ENCODE assay signal across 11 mouse cellular contexts in the genomic region with DNA sequence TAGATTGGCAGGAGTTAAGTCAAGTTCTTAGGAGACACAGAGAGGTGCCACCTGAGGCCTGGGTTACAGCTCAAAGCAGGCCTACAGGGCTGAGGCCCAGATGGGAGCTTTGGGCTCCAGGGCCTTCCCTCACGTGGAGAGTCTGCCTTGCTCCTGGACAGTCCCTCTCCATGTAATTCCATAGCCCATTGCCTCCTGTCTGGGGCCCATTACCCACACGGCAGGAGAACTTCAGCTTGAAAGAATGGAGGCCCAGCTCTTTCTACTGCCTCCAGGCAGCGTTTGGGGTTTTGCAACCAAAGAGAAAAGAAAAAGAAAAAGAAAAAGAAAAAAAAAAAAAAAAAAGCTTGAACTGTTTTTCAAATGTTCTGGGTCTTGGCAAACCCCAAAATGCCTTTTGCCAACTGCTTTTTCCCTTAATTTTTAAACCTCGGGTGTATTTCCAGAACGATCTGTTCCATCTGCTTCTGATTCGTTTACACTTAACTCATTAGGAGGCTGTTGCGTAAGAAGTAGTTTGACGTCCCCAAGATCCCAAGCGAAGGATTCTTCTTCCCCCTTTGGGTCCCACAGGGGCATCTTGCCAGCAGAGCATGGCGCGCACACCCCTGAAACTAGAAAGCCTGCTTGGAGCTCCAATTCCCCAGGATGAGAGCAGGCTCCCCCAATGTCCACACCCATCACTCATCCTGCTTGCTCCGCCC.
DNase-seq lines count a peak whose midpoint lies in the region; ATAC-seq lines count a peak whose summit lies in the region.
"Had no signal": no experiment of that assay in that cellular context is flagged by ENCODE, and none has a peak within 500 bp of the region (broad histone marks: within the 10 kb centered on the region; RNA-seq: fewer than 3 reads in every experiment).

No protein-coding gene starts in this region.

- no peaks in the 10 kb centered on the region for H3K9me3 ChIP-seq in heart, embryonic 12.5 days (replicated peaks)
- H3K9me3 ChIP-seq in embryonic facial prominence, embryonic 14.5 days (ENCODE audit: control insufficient read depth, low read length) = no peaks in the 10 kb centered on the region

- ATAC-seq in heart, embryonic 12.5 days (ENCODE audit: insufficient number of reproducible peaks, low FRiP score) = no peak
- ATAC-seq in embryonic facial prominence, embryonic 14.5 days (ENCODE audit: low read depth) = 0 out of 2 replicates have a peak, but pooled peaks have one; percentile 23

- no peak overlapping the region for H3K4me2 ChIP-seq in heart, embryonic 12.5 days
- H3K4me2 ChIP-seq in embryonic facial prominence, embryonic 14.5 days (ENCODE audit: low read depth, low read length) = no peak overlapping the region; the same call in 1 of the 2 replicates

- H3K4me1 ChIP-seq in heart, embryonic 12.5 days (replicated peaks) = peaks cover 49% of the 10 kb centered on the region
- H3K4me1 ChIP-seq in embryonic facial prominence, embryonic 14.5 days (ENCODE audit: control insufficient read depth, insufficient read depth, low read length) = peaks cover 56% of the 10 kb centered on the region

- intact Hi-C loops in gastrocnemius, postnatal 36 days (cut with DNase I) = no loop called here

- DNase-seq in heart, adult 8-10 months (ENCODE audit: low spot score) = peak; percentile 72
- DNase-seq in embryonic facial prominence, embryonic 14.5 days (ENCODE audit: low spot score) = peak; percentile 87
- peak; percentile 60 to 67 for DNase-seq in gastrocnemius, postnatal 36 days
- DNase-seq in lung, postnatal 14 days = peak; percentile 56
- DNase-seq in thymus, postnatal 0 days (ENCODE audit: low spot score) = no peak
- DNase-seq in spleen, adult 12 weeks (ENCODE audit: low spot score) = no peak
- DNase-seq: cerebellum, postnatal 25 days; right cerebral cortex, postnatal 4 days; thymus, adult 18-20 months had no signal

- no peak overlapping the region for H3K27ac ChIP-seq in heart, embryonic 12.5 days (ENCODE audit: poor library complexity, severe bottlenecking)
- peak overlapping the region; percentile 76 for H3K27ac ChIP-seq in embryonic facial prominence, embryonic 14.5 days (replicated peaks; ENCODE audit: low read depth, low read length)

- WGBS in heart, embryonic 12.5 days = 80% methylated on average over 12 of the region's 12 CpGs
- 47% methylated on average over 12 of the region's 12 CpGs for WGBS in embryonic facial prominence, embryonic 14.5 days

- peaks cover 34% of the 10 kb centered on the region for H3K27me3 ChIP-seq in heart, embryonic 12.5 days (replicated peaks)
- H3K27me3 ChIP-seq in embryonic facial prominence, embryonic 14.5 days (replicated peaks; ENCODE audit: control insufficient read depth, insufficient read depth, low read length) = peaks cover 5% of the 10 kb centered on the region; the same call in 1 of the 2 replicates

- no peaks in the 10 kb centered on the region for H3K36me3 ChIP-seq in heart, embryonic 12.5 days
- no peaks in the 10 kb centered on the region for H3K36me3 ChIP-seq in embryonic facial prominence, embryonic 14.5 days (ENCODE audit: control insufficient read depth, insufficient read depth, low read length)

- H3K4me3 ChIP-seq in heart, embryonic 12.5 days = no peak overlapping the region
- no peak overlapping the region for H3K4me3 ChIP-seq in embryonic facial prominence, embryonic 14.5 days (ENCODE audit: low read depth, low read length)
- H3K4me3 ChIP-seq: erythroblast, embryonic 14.5 days had no signal

- H3K9ac ChIP-seq in heart, embryonic 12.5 days = no peak overlapping the region
- H3K9ac ChIP-seq in embryonic facial prominence, embryonic 14.5 days (ENCODE audit: low read depth, low read length) = no peak overlapping the region

Comparison
In these comparisons a context has a peak if more than half of its experiments do, and no peak if none do; other contexts are left out.
1. DNase-seq: peak in heart, adult 8-10 months (single experiment), embryonic facial prominence, embryonic 14.5 days (single experiment), gastrocnemius, postnatal 36 days (2 of 2) and lung, postnatal 14 days (single experiment); none in thymus, postnatal 0 days (single experiment) and spleen, adult 12 weeks (single experiment).